Mouse (Mus musculus): ENCODE data around the gene Mpc2. TPM values are rescaled to one million over a fixed set of nuclear protein-coding genes. Genes with fewer than 3 reads are reported as not detected.
A peak's percentile ranks its signal among the peaks of the same experiment; 100 is the strongest.

Mpc2 gene
- total RNA-seq, 2 experiments from 2014 or later, result 640 to 653 TPM

DNA sequence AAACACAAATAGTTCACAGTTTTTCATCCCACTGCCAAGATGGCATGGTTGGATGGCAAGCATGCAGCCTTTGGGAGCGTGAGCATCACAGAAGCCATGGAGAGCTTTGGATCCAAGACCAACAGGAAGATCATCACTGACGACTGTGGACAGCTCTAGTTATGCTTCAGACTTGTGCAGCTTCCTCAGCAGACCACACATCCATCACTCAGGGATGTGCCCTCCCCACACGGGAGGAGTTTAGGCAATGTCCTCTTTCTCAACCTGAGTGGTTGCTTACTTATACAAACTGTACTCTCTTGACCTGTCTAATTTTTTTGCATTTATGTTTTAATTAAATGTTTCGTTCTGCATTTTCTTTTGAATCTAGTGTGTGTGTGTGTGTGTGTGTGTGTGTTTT, 28.8 kb downstream of the Mpc2 start:
- intact Hi-C loops (cut with DNase I), result no loop called here

GRCm38 (mm10) chr1:165498856-165499255, 38.4 kb downstream of the Mpc2 start:
- no peak for DNase-seq (ENCODE audit: low spot score)
- intact Hi-C loops (cut with DNase I), result no loop called here

More for the DNA sequence above, 28.8 kb downstream of the Mpc2 start:
- DNase-seq (ENCODE audit: low spot score), result no peak

GRCm38 (mm10) chr1:165503307-165504024, 43.0 kb downstream of the Mpc2 start:
- intact Hi-C loops (cut with DNase I), result loop anchor here (1.0 to 5.0 kb wide), 3 partner anchors 114 to 251 kb away; no protein-coding TSS in a partner anchor
- peak; percentile 20 for DNase-seq (ENCODE audit: low spot score)

- no peak for DNase-seq (ENCODE audit: low spot score)
- intact Hi-C loops (cut with DNase I), result no loop called here
These were observed 45.9 kb downstream of the Mpc2 start for GRCm38 (mm10) chr1:165506303-165506702.

- DNase-seq (ENCODE audit: low spot score), result peak; percentile 22
- intact Hi-C loops (cut with DNase I), result no loop called here
These were observed 49.7 kb downstream of the Mpc2 start for GRCm38 (mm10) chr1:165510161-165510560.

- DNase-seq (ENCODE audit: low spot score), result no peak
- intact Hi-C loops (cut with DNase I), result no loop called here
These were observed 60.3 kb downstream of the Mpc2 start for GRCm38 (mm10) chr1:165520716-165521115.

Other genes with a start within 250 kb of the Mpc2 start
- gene Tiprl, start 223.6 kb upstream of the Mpc2 start, total RNA-seq (2021), result 10 to 100 TPM; 33.9 to 38.4 TPM
- 1 to 10 TPM; 1.2 to 2.2 TPM for gene Gpr161, start 164.8 kb upstream of the Mpc2 start, total RNA-seq (2021)
- gene Dcaf6, start 162 bp upstream of the Mpc2 start, total RNA-seq (2021), result 10 to 100 TPM; 91.3 to 94.1 TPM
- gene Adcy10, start 24.5 kb downstream of the Mpc2 start, total RNA-seq (2021), result under 1 TPM in 1 of 2 experiments, not detected in 1; 0.22 TPM
- gene Mpzl1, start 173.9 kb downstream of the Mpc2 start, total RNA-seq (2021), result 10 to 100 TPM; 20.8 to 20.9 TPM
- gene Rcsd1, start 249.1 kb downstream of the Mpc2 start, total RNA-seq (2021), result 10 to 100 TPM; 79.6 to 81.5 TPM

Data from heart, postnatal 25 days (tissue).